Mouse (Mus musculus) adrenal gland, postnatal 10 days (tissue): ENCODE measurements around the gene Gls. TPM values are rescaled to one million over a fixed set of nuclear protein-coding genes. Genes with fewer than 3 reads are reported as not detected.
A peak's percentile ranks its signal among the peaks of the same experiment; 100 is the strongest.

Source experiments
- DNase-seq: peaks from one replicate; pipeline ENCODE4 v3.0.0; 2021; ENCODE audit warnings: mixed read lengths
- total RNA-seq, 2 experiments: library from RNA; stranded (reverse); gene quantifications; 2 replicates each; pipeline ENCODE4 v1.2.3; 2021

Gene Gls
- total RNA-seq, 2 experiments from 2014 or later, result 78.0 to 105 TPM

GRCm38 (mm10) chr1:52121052-52121451, 112.0 kb downstream of the Gls start:
- no peak for DNase-seq

GRCm38 (mm10) chr1:52120191-52120590, 112.8 kb downstream of the Gls start:
- no peak for DNase-seq

GRCm38 (mm10) chr1:52119691-52120090, 113.3 kb downstream of the Gls start:
- DNase-seq, result no peak

GRCm38 (mm10) chr1:52118860-52119591, 114.0 kb downstream of the Gls start, which contains the start of gene Stat1:
Gene Stat1, plus strand, starts transcription at chr1:52119440.
- DNase-seq, result peak; percentile 94

GRCm38 (mm10) chr1:52117777-52118176, 115.3 kb downstream of the Gls start:
- DNase-seq, result no peak

GRCm38 (mm10) chr1:52116441-52116840, 116.6 kb downstream of the Gls start:
- DNase-seq, result no peak

GRCm38 (mm10) chr1:52113666-52114069, 119.4 kb downstream of the Gls start:
- DNase-seq, result peak; percentile 99

Other genes with a start within 250 kb of the Gls start
- gene Stat4, start 246.1 kb downstream of the Gls start, total RNA-seq, result 1 to 10 TPM; 1.7 to 2.1 TPM
- 10 to 100 TPM; 42.6 to 52.4 TPM for gene Stat1, start 113.8 kb downstream of the Gls start, total RNA-seq